Mouse (Mus musculus) midbrain, postnatal 0 days (tissue): ENCODE results near the gene Tbx2. TPM values are rescaled to one million over a fixed set of nuclear protein-coding genes. Genes with fewer than 3 reads are reported as not detected.

Experiments
- ATAC-seq: fragments of 200-750 bp; cut with Nextera tagmentation; 2 replicates; pipeline ENCODE4 v1.8.0; 2017; ENCODE audit warnings: moderate number of reproducible peaks, mild to moderate bottlenecking, moderate TSS enrichment, moderate library complexity; ENCODE audit not compliant: low FRiP score
- DNase-seq: peaks from one replicate; pipeline ENCODE4 v3.0.0-alpha.2; 2015; ENCODE audit warnings: low spot score
- H3K27ac ChIP-seq: fragments of 300-500 bp; sonication (generic); 2 replicates; pipeline ENCODE4 v1.5.1; 2014; ENCODE audit warnings: low read depth, mild to moderate bottlenecking, low read length, mixed read lengths
- H3K27me3 ChIP-seq: fragments of 300-500 bp; sonication (generic); 2 replicates; pipeline ENCODE4 v1.6.1; 2014; ENCODE audit warnings: low read length, control low read depth, mixed read lengths; ENCODE audit not compliant: insufficient read depth
- H3K36me3 ChIP-seq: fragments of 300-500 bp; sonication (generic); 2 replicates; pipeline ENCODE4 v1.6.1; 2014; ENCODE audit warnings: low read length, control low read depth, mixed read lengths; ENCODE audit not compliant: insufficient read depth
- H3K4me1 ChIP-seq: fragments of 300-500 bp; sonication (generic); 2 replicates; pipeline ENCODE4 v1.6.1; 2014; ENCODE audit warnings: mild to moderate bottlenecking, control low read depth, antibody characterized with exemption, low read length, mixed read lengths; ENCODE audit not compliant: insufficient read depth
- H3K4me2 ChIP-seq: fragments of 300-500 bp; sonication (generic); 2 replicates; pipeline ENCODE4 v1.6.1; 2014; ENCODE audit warnings: low read depth, mild to moderate bottlenecking, low read length, mixed read lengths; ENCODE audit not compliant: poor library complexity, severe bottlenecking
- H3K4me3 ChIP-seq: fragments of 300-500 bp; sonication (generic); 2 replicates; pipeline ENCODE4 v1.5.1; 2014; ENCODE audit warnings: low read depth, mild to moderate bottlenecking, low read length, moderate library complexity
- H3K9ac ChIP-seq: fragments of 300-500 bp; sonication (generic); replicated peaks from 2 replicates; pipeline ENCODE4 v1.6.1; 2014; ENCODE audit warnings: mild to moderate bottlenecking, low read length, moderate library complexity, mixed read lengths; ENCODE audit not compliant: poor library complexity, severe bottlenecking
- H3K9me3 ChIP-seq: fragments of 300-500 bp; sonication (generic); 2 replicates; pipeline ENCODE4 v1.6.1; 2016; ENCODE audit warnings: low read length, control low read depth
- CTCF ChIP-seq: IDR thresholded peaks from 2 replicates; pipeline ENCODE4 v1.5.1; 2016; ENCODE audit warnings: antibody characterized with exemption, mild to moderate bottlenecking
- WGBS: fragments of 180-500 bp; shearing (Covaris S2); extraction: QIAGEN DNeasy Blood & Tissue Kit; methylation state at CpG from one replicate; pipeline ENCODE4 v1.1.7; 2014; 5-methylcytosine and 5-hydroxymethylcytosine counted together
- polyA plus RNA-seq: library from polyadenylated mRNA; unstranded; fragments of >200 nt; fragmentation: Nextera tagmentation; extraction: Ambion mirVana; gene quantifications from 2 replicates; pipeline ENCODE4 v1.2.1, GENCODE M21; 2015
- total RNA-seq: library from RNA; depleted of rRNA; stranded (reverse); fragments of >200 nt; gene quantifications from 2 replicates; pipeline ENCODE4 v1.2.3, GENCODE M21; 2014

Gene Tbx2
- total and polyA plus RNA-seq, 2 experiments from 2014 or later: 0.32 to 4.4 TPM

GRCm38 (mm10) chr11:85840803-85841145 is 8.4 kb downstream of the Tbx2 start:
- TF ChIP-seq CTCF: no peak
- H3K27me3 ChIP-seq: peaks cover 92% of the 10 kb centered on the region
- H3K4me1 ChIP-seq: peaks cover 12% of the 10 kb centered on the region; the same call in 1 of the 2 replicates
- no peak overlapping the region; the same call in 1 of the 2 replicates for H3K4me3 ChIP-seq
- peak overlapping the region; percentile 22; the same call in 1 of the 2 replicates for H3K4me2 ChIP-seq
- ATAC-seq (no peak), DNase-seq (no peak)
- H3K27ac ChIP-seq: no peak overlapping the region
- WGBS: 2% methylated on average over 21 of the region's 21 CpGs
- H3K9ac ChIP-seq: no peak overlapping the region
- H3K36me3 ChIP-seq: no peaks in the 10 kb centered on the region
- no peaks in the 10 kb centered on the region for H3K9me3 ChIP-seq

- TF ChIP-seq CTCF: peak; percentile 27
- Histone ChIP-seq H3K9ac (no peak overlapping the region), H3K27ac (no peak overlapping the region), H3K4me2 (no peak overlapping the region), H3K4me1 (peaks cover 12% of the 10 kb centered on the region; the same call in 1 of the 2 replicates), H3K9me3 (no peaks in the 10 kb centered on the region), H3K4me3 (no peak overlapping the region; the same call in 1 of the 2 replicates), H3K27me3 (peaks cover 92% of the 10 kb centered on the region), H3K36me3 (no peaks in the 10 kb centered on the region)
- DNase-seq (no peak), ATAC-seq (no peak)
- WGBS: 6% methylated on average over 8 of the region's 8 CpGs
These were observed 8.9 kb downstream of the Tbx2 start for GRCm38 (mm10) chr11:85841211-85841681.

- peaks cover 91% of the 10 kb centered on the region for H3K27me3 ChIP-seq
- peak overlapping the region; percentile 57 for H3K4me2 ChIP-seq
- H3K9ac ChIP-seq: 0 out of 2 replicates have a peak overlapping the region, but pooled peaks have one; percentile 29
- H3K4me3 ChIP-seq: peak overlapping the region; percentile 28
- 1% methylated on average over 29 of the region's 32 CpGs for WGBS
- ATAC-seq (peak; percentile 64), DNase-seq (peak; percentile 74)
- H3K4me1 ChIP-seq: peaks cover 12% of the 10 kb centered on the region; the same call in 1 of the 2 replicates
- H3K36me3 ChIP-seq: no peaks in the 10 kb centered on the region
- peak; percentile 75 for TF ChIP-seq CTCF
- H3K9me3 ChIP-seq: no peaks in the 10 kb centered on the region
- H3K27ac ChIP-seq: no peak overlapping the region
These were observed 9.6 kb downstream of the Tbx2 start for GRCm38 (mm10) chr11:85841980-85842379.

GRCm38 (mm10) chr11:85842596-85843346 is 10.4 kb downstream of the Tbx2 start:
- WGBS: 6% methylated on average over 24 of the region's 24 CpGs
- peak overlapping the region; percentile 57; the same call in 1 of the 2 replicates for H3K4me2 ChIP-seq
- H3K27me3 ChIP-seq: peaks cover 84% of the 10 kb centered on the region
- no peak overlapping the region for H3K27ac ChIP-seq
- H3K9ac ChIP-seq: no peak overlapping the region
- TF ChIP-seq CTCF: no peak
- peak overlapping the region; percentile 13; the same call in 1 of the 2 replicates for H3K4me3 ChIP-seq
- peaks cover 12% of the 10 kb centered on the region; the same call in 1 of the 2 replicates for H3K4me1 ChIP-seq
- H3K9me3 ChIP-seq: no peaks in the 10 kb centered on the region
- DNase-seq (no peak), ATAC-seq (no peak)
- no peaks in the 10 kb centered on the region for H3K36me3 ChIP-seq

- TF ChIP-seq CTCF: peak; percentile 75
- under 1% methylated on average over 18 of the region's 18 CpGs for WGBS
These were observed 11.0 kb downstream of the Tbx2 start for GRCm38 (mm10) chr11:85843347-85843692.

More at GRCm38 (mm10) chr11:85843347-85843692, 11.0 kb downstream of the Tbx2 start:
- peak overlapping the region; percentile 57 for H3K4me2 ChIP-seq
- H3K9ac ChIP-seq: no peak overlapping the region
- H3K9me3 ChIP-seq: no peaks in the 10 kb centered on the region
- no peaks in the 10 kb centered on the region for H3K36me3 ChIP-seq
- no peak overlapping the region for H3K27ac ChIP-seq
- ATAC-seq (0 out of 2 replicates have a peak, but pooled peaks have one; percentile 9), DNase-seq (peak; percentile 68)
- peaks cover 12% of the 10 kb centered on the region; the same call in 1 of the 2 replicates for H3K4me1 ChIP-seq
- H3K27me3 ChIP-seq: peaks cover 81% of the 10 kb centered on the region
- peak overlapping the region; percentile 13 for H3K4me3 ChIP-seq
